Mouse (Mus musculus) naive thymus-derived CD4-positive, alpha-beta T cell, adult 2 months (primary cell): Measurements from ENCODE around the gene Slc25a36.
A peak's percentile ranks its signal among the peaks of the same experiment; 100 is the strongest.

Experiments
- DNase-seq: peaks from one replicate; pipeline ENCODE4 v3.0.0-alpha.2; 2011; ENCODE audit warnings: low read depth

The Slc25a36 gene

GRCm38 (mm10) chr9:97111506-97111905 is 549 bp upstream of the Slc25a36 start:
- DNase-seq: no peak

DNA sequence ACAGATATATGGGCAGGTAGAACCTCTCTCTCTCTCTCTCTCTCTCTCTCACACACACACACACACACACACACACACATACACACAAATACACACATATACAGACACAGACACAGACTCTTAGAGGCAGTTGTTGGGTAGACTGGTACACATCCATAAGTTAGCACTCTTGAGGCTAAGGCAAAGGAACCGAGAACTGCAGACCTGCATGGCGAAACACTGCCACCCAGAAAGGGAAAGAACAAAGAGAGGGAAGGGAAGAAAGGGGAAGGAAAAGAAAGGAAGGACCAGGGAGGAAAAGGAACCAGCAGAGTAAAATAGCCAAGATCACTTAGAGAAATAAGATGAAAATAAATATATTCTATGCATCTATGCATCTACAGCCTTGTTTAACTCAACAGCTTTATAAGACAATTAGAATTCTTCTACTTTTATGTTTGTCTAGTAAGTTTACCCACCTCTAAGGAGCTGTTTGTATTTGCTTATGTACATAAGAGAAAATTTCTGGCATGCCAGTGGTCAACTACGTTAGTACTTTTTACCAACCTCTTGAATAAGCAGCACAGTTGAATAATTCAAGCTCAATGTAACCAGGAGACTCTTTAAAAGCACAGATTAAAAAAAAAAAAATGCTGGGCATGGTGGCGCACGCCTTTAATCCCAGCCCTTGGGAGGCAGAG is 4.3 kb downstream of the Slc25a36 start:
- no peak for DNase-seq

DNA sequence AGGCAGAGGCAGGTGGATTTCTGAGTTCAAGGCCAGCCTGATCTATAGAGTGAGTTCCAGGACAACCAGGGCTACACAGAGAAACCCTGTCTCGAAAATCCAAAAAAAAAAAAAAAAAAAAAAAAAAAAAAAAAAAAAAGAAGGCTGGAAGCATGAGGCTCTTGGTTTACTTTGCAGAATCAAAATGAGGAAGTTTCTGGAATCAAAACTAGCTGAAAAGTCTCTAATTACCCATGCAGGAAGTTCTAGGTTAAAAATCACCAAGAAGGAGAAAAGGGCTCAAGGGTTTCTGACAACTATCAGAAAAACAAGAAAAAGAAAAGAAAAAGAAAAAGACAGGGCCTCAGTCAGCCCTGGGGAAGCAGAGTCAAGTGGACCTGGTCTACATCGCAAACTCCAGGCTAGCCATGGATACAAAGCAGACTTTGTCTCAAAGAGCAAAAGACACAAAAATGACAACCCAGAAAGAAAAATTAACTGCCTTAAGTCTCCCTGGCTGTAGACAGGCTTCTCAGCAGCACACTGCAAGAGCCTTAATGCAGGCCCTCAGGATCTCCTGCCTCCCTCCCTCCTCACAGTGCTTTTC is 5.5 kb downstream of the Slc25a36 start:
- DNase-seq: no peak

- DNase-seq: no peak
These were observed 7.4 kb downstream of the Slc25a36 start for GRCm38 (mm10) chr9:97103376-97104061.

GRCm38 (mm10) chr9:97098985-97099384 is 12.0 kb downstream of the Slc25a36 start:
- DNase-seq: no peak

DNA sequence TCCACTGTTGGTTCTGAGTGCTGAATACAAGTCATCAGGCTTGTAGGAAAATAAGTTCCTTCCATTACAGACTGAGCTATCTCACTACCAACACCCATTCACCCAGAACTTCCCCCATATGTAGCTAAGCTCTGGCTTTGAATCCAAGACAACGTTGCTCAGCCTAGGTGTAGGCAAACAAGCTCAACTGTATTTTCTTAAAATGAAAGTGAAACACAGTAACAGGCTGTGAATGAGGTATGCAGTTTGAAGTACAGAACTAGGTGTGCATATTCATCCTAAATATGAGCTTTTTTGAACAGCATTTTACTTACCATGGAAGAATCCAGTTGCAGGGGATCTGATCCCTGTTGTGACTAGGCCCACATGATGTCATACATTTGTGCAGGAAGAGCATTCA is 14.8 kb downstream of the Slc25a36 start:
- no peak for DNase-seq

- no peak for DNase-seq
These were observed 23.1 kb downstream of the Slc25a36 start for GRCm38 (mm10) chr9:97087850-97088249.

GRCm38 (mm10) chr9:97084628-97085027 is 26.3 kb downstream of the Slc25a36 start:
- no peak for DNase-seq

DNA sequence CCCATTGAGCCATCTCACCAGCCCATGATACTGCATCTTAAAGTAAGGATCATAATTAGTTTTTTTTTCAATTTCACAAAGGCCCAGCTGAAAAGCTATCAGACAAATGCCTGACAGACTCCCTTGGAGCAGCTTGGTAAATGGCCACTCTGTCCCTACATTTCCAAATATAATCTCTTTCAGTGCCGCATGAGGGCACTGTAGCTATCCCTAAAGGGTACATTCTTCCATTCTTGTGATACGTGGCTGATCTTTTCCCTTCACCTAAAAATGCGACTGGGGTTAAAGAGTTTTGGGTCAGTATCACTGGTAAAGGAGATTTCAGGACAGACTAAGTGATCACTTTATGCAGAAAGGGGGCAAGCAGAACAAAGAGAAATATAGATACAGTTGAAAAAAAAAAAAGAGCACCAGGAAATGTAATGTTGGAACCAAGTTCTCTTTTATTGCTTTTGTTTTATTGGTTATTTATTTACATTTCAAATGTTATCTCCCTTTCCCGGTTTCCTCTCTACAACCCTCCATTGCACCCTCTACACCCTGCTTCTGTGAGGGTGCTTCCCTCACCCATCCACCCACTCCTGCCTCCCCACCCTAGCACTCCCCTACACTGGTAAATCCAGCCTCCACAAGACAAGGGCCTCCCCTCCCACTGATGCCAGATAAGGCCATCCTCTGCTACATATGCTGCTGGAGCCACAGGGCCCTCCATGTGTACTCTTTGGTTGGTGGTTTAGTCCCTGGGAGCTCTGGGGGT is 29.7 kb downstream of the Slc25a36 start:
- DNase-seq: no peak

DNA sequence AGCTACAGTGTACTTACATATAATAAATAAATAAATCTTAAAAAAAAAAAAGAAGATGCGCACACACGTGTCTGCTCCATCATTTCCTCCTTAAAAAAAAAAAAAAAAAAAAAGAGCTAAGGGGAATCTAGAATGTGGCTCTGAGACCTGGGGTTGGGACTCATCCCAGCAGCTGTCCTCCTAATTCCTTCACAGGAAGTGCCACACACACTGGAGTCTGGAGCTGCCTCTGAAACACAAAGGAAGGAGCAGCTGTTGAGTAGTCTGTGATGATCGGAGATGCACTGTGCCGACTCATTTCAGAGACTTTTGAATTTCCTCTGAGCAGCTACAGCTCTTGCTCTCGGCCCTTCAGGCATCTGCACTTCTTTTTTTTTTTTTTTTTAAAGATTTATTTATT is 41.0 kb downstream of the Slc25a36 start:
- DNase-seq: no peak

DNA sequence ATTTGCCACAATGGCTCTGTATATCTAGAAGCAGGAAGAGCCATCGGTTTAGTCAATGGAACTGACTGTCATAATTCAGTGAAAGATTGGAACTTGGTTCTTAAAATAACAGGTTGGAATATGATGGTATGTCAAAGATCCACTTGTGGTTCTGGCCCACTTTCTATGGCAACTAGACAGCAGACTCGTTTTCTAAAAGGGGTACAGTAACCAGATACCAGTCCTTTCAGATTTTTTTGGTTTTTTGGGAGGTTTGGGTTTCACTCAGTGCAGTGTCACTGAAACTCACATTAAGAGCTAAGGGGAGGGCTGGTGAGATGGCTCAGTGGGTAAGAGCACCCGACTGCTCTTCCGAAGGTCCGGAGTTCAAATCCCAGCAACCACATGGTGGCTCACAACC is 41.5 kb downstream of the Slc25a36 start:
- DNase-seq: no peak

GRCm38 (mm10) chr9:97068201-97069095 is 42.5 kb downstream of the Slc25a36 start:
- peak; percentile 83 for DNase-seq

GRCm38 (mm10) chr9:97067761-97068160 is 43.2 kb downstream of the Slc25a36 start:
- no peak for DNase-seq

GRCm38 (mm10) chr9:97065885-97066284 is 45.1 kb downstream of the Slc25a36 start:
- DNase-seq: no peak

DNA sequence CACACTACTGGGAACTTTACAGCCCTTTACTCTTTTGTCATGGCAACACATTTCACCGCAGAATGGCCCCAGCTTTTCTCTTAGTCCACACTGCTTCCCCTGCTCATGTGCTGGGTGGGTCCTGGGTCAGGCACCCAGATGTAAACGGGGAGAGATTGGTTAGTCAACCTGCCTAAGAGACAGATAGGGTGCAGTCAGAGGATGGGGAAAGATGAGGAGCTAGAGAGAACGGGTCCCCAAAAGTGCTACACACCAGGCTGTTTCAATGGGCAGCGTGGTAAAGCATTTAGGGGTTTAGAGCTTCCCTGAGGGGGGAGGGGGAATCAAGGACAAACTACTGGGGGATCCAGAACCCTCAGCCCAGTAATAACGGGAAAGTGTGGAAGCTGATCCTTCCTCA is 45.7 kb downstream of the Slc25a36 start:
- no peak for DNase-seq

DNA sequence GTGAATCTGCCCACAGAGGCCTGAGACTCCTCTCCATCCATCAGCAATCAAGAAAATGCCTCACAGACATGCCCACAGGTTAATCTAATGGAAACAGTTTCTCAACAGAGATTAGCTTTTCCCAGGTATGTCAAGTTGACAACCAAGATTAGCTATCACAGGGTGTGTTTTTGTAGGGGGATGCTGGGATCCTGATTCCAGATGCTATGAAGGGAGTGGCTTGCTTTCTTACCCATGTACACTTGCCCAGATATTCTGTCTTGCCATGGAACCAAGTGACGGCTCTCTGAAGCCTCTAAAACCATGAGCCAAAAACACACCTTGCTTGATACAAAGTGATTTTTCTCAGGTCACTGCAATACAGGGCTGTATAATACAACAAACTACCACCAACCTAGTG is 46.8 kb downstream of the Slc25a36 start:
- no peak for DNase-seq

DNA sequence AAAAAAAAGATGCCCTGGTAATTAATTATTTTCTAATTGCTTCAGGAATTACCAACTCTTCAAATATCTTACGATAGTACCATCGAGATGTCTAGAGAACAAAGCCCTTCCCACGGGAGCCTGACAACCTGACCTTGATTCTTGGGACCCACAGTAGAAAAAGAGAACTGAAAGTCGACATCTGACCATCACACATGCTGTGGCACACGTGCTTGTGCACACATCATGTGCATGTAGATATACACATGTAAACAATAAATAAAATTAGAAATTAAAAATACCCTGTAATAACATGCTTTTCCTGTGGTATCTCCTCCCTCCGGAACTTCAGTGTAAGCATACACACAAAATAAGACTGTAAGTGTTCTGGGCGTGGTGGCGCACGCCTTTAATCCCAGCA is 49.3 kb downstream of the Slc25a36 start:
- DNase-seq: no peak

DNA sequence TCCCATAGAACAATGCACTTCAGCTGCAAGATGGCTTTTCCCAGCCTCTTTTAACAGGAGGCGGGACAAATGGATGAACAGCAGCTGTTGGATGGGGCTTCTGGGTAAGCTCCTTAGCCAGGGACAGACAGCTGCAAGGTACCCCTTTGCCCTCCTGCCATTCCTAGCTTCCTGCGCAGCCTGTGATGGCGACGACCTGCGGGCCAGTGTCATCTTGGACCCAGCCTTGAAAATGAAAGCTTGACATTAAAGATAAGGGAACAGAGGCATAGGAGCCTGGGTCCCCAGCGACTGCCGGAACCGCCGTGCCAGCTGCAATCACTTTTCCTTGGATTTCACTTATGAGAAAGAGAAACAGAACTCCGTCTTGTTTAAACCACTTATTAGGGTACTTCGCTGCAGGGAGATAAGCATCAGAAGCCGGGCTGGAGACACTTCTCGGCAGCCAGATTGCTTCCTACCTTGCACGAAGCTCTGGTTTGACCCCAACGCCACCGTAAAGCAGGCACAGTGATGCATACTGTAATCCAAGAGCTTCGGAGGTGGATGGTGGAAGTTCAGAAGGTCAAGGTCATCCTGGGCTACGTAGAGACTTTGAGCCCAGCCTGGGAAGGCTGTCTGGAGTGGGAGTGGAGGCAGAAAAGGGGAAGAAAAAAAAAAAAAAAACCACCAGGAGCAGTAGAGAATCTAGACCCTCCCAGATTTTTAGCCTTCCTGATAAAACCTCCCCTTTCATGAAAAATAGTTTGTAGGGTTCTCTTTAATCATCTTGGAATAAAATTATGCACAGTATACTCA is 54.2 kb downstream of the Slc25a36 start:
- DNase-seq: no peak

DNA sequence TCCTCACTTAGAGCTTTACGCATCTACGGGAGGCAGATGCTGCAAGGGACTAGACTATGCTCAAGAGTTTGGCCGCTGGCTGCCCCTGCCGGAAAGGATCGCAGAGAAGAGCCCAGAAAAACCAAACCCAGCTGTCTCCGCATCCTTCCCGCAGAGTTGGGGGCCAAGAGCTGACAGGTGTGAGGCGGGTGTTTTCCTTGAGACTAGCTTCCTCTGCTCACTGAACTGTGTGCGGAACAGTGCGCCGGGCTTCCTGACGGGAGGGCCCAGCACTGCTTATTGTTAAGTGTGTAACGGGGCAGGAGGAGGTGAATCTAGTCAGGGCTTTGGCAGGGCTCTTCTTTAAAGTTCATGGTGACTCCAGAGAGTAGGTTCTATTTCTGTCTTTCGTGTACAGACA is 55.1 kb downstream of the Slc25a36 start:
- no peak for DNase-seq

DNA sequence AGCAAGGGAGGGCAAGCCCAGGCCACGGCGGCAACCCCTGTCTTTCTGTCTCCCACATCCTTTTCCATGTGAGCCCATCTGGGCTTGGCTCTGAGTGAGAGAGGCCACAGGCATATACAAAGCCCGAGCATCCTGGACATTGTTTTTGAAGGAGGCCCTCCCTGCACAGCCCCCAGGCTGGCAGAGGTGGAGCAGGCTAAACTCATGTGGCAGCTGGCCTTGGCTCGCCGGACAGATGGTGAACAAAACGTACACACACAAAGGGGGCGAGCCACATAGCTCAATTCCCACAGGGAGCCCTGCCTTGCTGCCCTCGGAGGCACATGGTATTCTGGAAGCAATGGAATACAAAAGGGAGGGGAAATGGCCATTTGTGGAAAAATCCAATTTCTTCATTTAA is 59.8 kb downstream of the Slc25a36 start:
- DNase-seq: no peak

GRCm38 (mm10) chr9:97046240-97046639 is 64.7 kb downstream of the Slc25a36 start:
- no peak for DNase-seq
